Mouse (Mus musculus): ENCODE measurements around the gene Gprin1. TPM values are rescaled to one million over a fixed set of nuclear protein-coding genes. Genes with fewer than 3 reads are reported as not detected.

Gene Gprin1
- total RNA-seq, 2 experiments from 2014 or later = 151 to 168 TPM

DNA sequence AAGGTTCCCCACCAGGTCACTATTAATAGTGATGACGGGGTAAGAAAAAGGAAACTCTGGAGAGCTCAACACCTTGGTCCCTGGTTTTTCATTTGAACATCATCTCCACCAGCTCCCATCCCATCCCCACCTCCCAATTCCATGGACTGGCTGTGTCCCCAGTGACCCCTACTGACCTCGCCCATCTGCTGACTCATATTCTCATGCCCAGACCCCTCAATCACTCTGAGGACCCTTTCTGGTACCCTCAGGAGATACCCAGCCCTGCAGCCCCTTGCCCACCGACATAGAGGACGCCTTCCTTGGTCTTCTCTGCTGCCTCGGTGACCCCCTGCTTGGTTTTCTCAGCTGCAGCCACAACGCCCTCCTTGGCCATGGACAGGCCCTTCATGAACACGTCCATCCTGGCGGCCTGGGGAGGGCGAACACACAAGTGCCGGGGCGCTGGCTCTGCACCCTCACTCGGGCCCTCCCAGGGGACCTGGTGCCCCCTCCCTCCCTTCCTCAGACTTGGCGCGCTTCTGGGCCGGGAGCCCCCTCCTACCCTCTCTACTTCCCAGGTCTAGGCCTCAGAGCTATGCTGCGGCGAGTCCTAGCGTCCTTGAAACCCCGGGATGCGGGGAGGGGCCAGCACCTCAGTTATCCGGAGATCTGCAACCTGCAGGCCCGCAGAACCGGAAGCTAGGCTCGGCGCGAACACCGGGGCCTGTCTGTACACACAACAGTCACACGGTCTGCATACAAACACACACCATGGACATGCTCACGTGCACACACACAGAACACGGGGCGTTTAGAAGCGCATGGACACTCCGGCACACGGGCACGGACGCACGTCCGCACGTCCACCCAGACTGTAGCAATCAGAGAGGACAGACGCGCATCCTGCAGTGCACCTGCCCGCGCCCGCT lies 15.9 kb upstream of the Gprin1 start:
- peak in 1 of 2 experiments; percentile 62 for DNase-seq (ENCODE audit: low spot score in 2 of 2)
- intact Hi-C loops (cut with DNase I) = no loop called here

DNA sequence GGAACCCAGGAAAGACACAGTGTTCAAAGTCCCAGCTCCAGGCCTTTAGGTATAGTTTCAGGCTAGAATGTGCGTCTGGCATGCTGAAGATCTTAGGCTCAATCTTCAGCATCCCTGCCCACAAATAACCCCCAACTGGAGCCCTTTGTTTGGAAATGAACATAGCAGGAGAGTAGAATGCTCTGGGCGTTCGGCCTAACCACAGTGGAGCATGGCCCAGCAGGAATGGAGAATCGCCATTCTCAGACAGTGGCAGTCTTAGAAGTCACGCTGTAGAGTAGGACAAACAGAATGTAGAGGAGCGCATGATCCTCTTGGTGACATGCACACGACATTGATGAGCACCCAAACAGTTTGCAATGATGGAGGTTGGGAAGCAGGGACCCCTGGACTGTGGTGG lies 11.2 kb upstream of the Gprin1 start:
- intact Hi-C loops (cut with DNase I) = loop anchor here (1.0 kb wide), 1 partner anchor 32 kb away; no protein-coding TSS in a partner anchor
- DNase-seq (ENCODE audit: low spot score in 2 of 2) = no peak

- intact Hi-C loops (cut with DNase I) = loop anchor here (1.0 kb wide), 1 partner anchor 33 kb away; no protein-coding TSS in a partner anchor
Observed at GRCm38 (mm10) chr13:54760164-54760795, 10.6 kb upstream of the Gprin1 start.

GRCm38 (mm10) chr13:54759496-54759895 lies 9.8 kb upstream of the Gprin1 start:
- intact Hi-C loops (cut with DNase I) = loop anchor here (2.0 kb wide), 1 partner anchor 43 kb away; no protein-coding TSS in a partner anchor
- no peak for DNase-seq (ENCODE audit: low spot score in 2 of 2)

More at GRCm38 (mm10) chr13:54760164-54760795, 10.6 kb upstream of the Gprin1 start:
- DNase-seq (ENCODE audit: low spot score in 2 of 2) = peak; percentile 86 to 97

DNA sequence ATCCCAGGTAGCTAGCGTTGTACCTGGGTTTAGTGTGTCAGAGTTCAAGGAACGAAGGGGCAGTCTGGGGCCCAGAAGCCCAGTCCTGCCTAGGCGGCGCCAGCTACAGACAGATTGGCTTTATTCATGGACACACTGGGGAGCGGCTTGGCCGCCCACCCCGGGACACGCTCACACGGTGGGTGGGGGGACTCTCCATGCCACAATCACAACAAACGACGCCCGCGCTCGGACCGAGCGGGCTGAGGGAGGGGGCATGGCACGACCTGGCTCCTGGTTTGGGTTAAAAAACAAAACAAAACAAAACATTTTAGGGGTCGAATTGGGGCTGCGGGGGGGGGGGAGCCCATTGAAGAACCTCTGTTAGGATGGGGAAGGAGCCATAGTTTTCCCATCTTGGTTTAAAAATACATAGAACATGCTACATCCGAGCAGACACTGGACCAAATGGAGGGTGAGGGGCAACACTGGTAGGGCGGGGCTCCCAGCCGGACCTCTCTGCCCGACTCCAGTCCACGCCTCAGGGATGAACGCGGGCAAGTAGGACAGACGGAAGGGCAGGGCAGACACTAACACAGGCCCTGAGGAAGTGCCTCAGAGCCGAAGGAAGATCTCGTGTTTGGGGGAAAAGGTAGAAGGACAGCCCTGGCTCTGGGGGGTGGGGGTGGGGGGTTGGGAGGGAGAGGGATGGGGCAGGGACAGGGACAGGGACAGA lies 9.2 kb upstream of the Gprin1 start:
- intact Hi-C loops (cut with DNase I) = loop anchor here (2.0 kb wide), 1 partner anchor 42 kb away; no protein-coding TSS in a partner anchor
- peak in 1 of 2 experiments; percentile 46 for DNase-seq (ENCODE audit: low spot score in 2 of 2)

- peak; percentile 95 for DNase-seq (ENCODE audit: low spot score in 2 of 2)
- intact Hi-C loops (cut with DNase I) = loop anchor here (2.0 kb wide), 1 partner anchor 41 kb away; no protein-coding TSS in a partner anchor
Observed at GRCm38 (mm10) chr13:54758045-54758755, 8.5 kb upstream of the Gprin1 start.

DNA sequence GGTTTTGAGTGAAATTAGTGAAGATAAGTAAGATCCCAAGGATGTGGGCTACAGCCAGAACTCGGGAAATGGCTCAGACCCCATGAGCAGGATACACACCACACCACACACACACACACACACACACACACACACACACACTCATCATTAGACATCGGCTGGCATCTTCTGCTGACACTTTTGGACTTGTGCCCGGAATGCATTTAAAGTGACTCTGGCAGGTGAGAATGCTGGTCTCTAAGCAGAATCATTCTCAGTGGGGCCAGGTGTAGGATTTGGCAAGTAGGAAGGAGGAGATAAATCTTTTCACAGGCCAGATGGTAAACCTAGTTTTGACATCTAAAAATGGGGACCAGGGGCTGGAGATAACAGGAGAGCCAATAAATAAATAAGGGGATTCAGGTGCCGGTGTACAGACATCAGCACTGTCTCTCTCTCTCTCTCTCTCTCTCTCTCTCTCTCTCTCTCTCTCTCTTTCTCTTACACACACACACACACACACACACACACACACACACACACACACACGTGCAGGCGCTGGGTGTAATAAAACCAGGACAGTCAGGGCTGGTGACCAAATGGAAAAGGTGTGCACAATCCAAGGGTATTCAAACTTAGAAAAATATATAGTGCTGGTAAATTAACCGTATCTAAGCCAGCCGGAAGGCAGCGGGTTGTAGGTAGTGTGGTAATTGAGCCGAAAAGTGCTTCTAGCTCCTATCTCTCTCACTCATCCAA lies 7.6 kb upstream of the Gprin1 start:
- peak; percentile 28 to 81 for DNase-seq (ENCODE audit: low spot score in 2 of 2)
- intact Hi-C loops (cut with DNase I) = no loop called here

GRCm38 (mm10) chr13:54756156-54756712 lies 6.6 kb upstream of the Gprin1 start:
- no peak for DNase-seq (ENCODE audit: low spot score in 2 of 2)
- intact Hi-C loops (cut with DNase I) = no loop called here

GRCm38 (mm10) chr13:54755201-54755830 lies 5.6 kb upstream of the Gprin1 start:
- peak in 1 of 2 experiments; percentile 57 for DNase-seq (ENCODE audit: low spot score in 2 of 2)
- intact Hi-C loops (cut with DNase I) = no loop called here

- intact Hi-C loops (cut with DNase I) = no loop called here
- peak in 1 of 2 experiments; percentile 35 for DNase-seq (ENCODE audit: low spot score in 2 of 2)
Observed at GRCm38 (mm10) chr13:54754169-54755080, 4.8 kb upstream of the Gprin1 start.

GRCm38 (mm10) chr13:54753733-54754132 lies 4.1 kb upstream of the Gprin1 start:
- intact Hi-C loops (cut with DNase I) = no loop called here
- peak in 1 of 2 experiments; percentile 14 for DNase-seq (ENCODE audit: low spot score in 2 of 2)

GRCm38 (mm10) chr13:54752656-54753055 lies 3.0 kb upstream of the Gprin1 start:
- peak; percentile 87 to 96 for DNase-seq (ENCODE audit: low spot score in 2 of 2)
- intact Hi-C loops (cut with DNase I) = no loop called here

- intact Hi-C loops (cut with DNase I) = no loop called here
- no peak for DNase-seq (ENCODE audit: low spot score in 2 of 2)
Observed at GRCm38 (mm10) chr13:54750699-54751098, 1.0 kb upstream of the Gprin1 start.

GRCm38 (mm10) chr13:54749061-54749863 lies 412 bp downstream of the Gprin1 start:
- peak in 1 of 2 experiments; percentile 77 for DNase-seq (ENCODE audit: low spot score in 2 of 2)
- intact Hi-C loops (cut with DNase I) = no loop called here

DNA sequence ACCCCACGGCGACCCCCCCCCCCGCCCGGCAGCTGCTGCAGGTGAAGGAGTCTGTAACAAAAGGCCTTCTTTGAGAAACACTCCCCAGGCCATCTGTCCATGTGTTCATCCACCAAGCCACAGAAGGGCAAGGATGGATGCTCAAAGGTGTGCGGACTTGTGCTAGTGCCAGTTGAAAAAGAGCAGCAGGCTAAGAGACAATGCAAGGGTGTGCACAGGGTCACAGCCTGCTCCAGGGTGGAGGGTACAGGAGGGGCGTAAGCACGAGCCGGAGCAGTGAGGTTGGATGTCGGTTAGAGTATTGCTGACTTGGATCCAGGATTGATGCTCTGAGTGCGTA lies 983 bp downstream of the Gprin1 start:
- intact Hi-C loops (cut with DNase I) = no loop called here
- no peak for DNase-seq (ENCODE audit: low spot score in 2 of 2)

GRCm38 (mm10) chr13:54748190-54748589 lies 1.5 kb downstream of the Gprin1 start:
- DNase-seq (ENCODE audit: low spot score in 2 of 2) = no peak
- intact Hi-C loops (cut with DNase I) = no loop called here
